Mouse (Mus musculus) megakaryocyte, embryonic 14.5 days (primary cell): ENCODE results near the gene Cdkn1a.

Source experiments
- FLI1 ChIP-seq: IDR thresholded peaks from 2 replicates; pipeline ENCODE4 v1.6.1; 2012; ENCODE audit warnings: low read length, inconsistent platforms, mixed read lengths
- GATA1 ChIP-seq: IDR thresholded peaks from 3 replicates; pipeline ENCODE4 v1.6.1; 2012; ENCODE audit warnings: mixed read lengths, low read length, inconsistent platforms, borderline replicate concordance

DNA sequence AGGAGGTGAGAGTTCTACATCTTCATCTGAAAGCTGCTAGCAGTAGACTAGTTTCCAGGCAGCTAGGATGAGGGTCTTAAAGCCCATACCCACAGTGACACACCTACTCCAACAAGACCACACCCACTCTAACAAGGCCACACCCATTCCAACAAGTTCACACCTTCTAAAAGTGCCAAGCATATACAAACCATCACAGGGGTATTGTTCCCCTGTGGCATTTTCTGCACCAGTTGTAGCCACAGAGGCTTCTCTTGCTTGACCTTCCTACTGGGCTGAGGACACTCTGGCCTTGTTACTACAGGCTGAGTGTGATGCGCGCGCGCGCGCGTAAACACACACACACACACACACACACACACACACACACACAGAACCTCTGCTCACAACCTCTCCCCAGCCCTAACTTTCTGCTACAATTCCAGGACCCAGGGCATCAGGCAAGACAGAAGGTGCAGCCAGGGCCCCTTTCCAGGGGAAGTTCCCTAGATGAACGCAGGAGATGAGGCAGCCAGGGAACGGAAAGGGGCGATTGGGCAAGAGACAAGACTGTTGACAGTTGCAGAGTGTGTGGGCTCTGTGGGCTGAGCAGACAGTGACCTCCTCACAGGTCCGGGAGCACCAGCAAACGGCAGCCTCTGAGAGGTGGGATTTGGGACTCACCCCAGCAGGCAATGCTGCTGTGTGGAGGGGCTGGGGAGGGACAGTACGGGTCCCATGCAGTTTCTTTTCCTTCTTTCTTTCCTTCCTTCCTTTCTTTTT lies 23.0 kb downstream of the Cdkn1a start, which contains the start of gene Rab44:
- TF ChIP-seq FLI1 = no peak
- TF ChIP-seq GATA1 = no peak
